ENCODE assay signal across 8 mouse cellular contexts in genomic region chr14:79482251-79482661, GRCm38 (mm10). TPM values are rescaled to one million over a fixed set of nuclear protein-coding genes. Genes with fewer than 3 reads are reported as not detected.
DNase-seq lines count a peak whose midpoint lies in the region; ATAC-seq and TF ChIP-seq lines count a peak whose summit lies in the region.

No protein-coding gene starts in this region.

- peak overlapping the region; percentile 85 for H3K4me2 ChIP-seq in heart, embryonic 14.5 days (ENCODE audit: low read length)
- peak overlapping the region; percentile 78 for H3K4me2 ChIP-seq in stomach, postnatal 0 days (replicated peaks; ENCODE audit: low read depth)

- TF ChIP-seq EP300 in stomach, postnatal 0 days (optimal IDR thresholded peaks at IDR 0.05) = peak; percentile 69

- H3K27me3 ChIP-seq in heart, embryonic 14.5 days (ENCODE audit: control insufficient read depth, insufficient read depth, low read length) = no peaks in the 10 kb centered on the region
- H3K27me3 ChIP-seq in stomach, postnatal 0 days (ENCODE audit: control insufficient read depth, insufficient read depth, low read length) = no peaks in the 10 kb centered on the region

- ATAC-seq in CD4-positive, CD25-positive, alpha-beta regulatory T cell, adult 4 months = no peak
- no peak for ATAC-seq in heart, embryonic 14.5 days (ENCODE audit: insufficient number of reproducible peaks, insufficient read depth, low FRiP score, low read depth)
- ATAC-seq in stomach, postnatal 0 days (ENCODE audit: low FRiP score, low TSS enrichment) = no peak

- no peaks in the 10 kb centered on the region for H3K9me3 ChIP-seq in heart, embryonic 14.5 days (ENCODE audit: control insufficient read depth, low read length)
- no peaks in the 10 kb centered on the region for H3K9me3 ChIP-seq in stomach, postnatal 0 days (ENCODE audit: control insufficient read depth, low read length)

- H3K27ac ChIP-seq in cortical plate, adult 2 months (ENCODE audit: insufficient read depth, low read length) = peak overlapping the region; percentile 23; the same call in 1 of the 2 replicates
- H3K27ac ChIP-seq in heart, embryonic 14.5 days (replicated peaks in 1 of 2; ENCODE audit: control insufficient read depth in 1 of 2, insufficient read depth in 1 of 2, low read depth in 2 of 2, low read length in 2 of 2) = peak overlapping the region; percentile 99 to 100
- peak overlapping the region; percentile 100 for H3K27ac ChIP-seq in stomach, postnatal 0 days (replicated peaks)

- DNase-seq in CD4-positive, CD25-positive, alpha-beta regulatory T cell, adult 2 months (ENCODE audit: low read depth, low spot score) = peak; percentile 39
- DNase-seq in 3T3-L1 (ENCODE audit: low read depth, low spot score) = peak; percentile 82
- DNase-seq in kidney, postnatal 25 days = peak; percentile 57
- peak; percentile 50 for DNase-seq in lung, postnatal 14 days
- no peak for DNase-seq in stomach, postnatal 0 days (ENCODE audit: low spot score)

- H3K9ac ChIP-seq in heart, embryonic 14.5 days (ENCODE audit: low read length) = peak overlapping the region; percentile 98
- peak overlapping the region; percentile 99 for H3K9ac ChIP-seq in stomach, postnatal 0 days (ENCODE audit: low read length)

- no peak for TF ChIP-seq CTCF in cortical plate, adult 2 months (IDR thresholded peaks at IDR 0.05; ENCODE audit: extremely low read depth, insufficient read depth, low read length)
- no peak for TF ChIP-seq CTCF in stomach, postnatal 0 days (IDR thresholded peaks at IDR 0.05; ENCODE audit: low read depth)

- 0 out of 2 replicates have a peak, but pooled peaks have one; percentile 24 for TF ChIP-seq POLR2A in cortical plate, adult 2 months (IDR thresholded peaks at IDR 0.05; ENCODE audit: extremely low read depth, insufficient read depth, low read length)

- WGBS in heart, embryonic 14.5 days = 0% methylated on average over 11 of the region's 11 CpGs
- 0% methylated on average over 11 of the region's 11 CpGs for WGBS in stomach, postnatal 0 days

- H3K4me3 ChIP-seq in cortical plate, adult 2 months (ENCODE audit: insufficient read depth, low read length) = peak overlapping the region; percentile 52
- peak overlapping the region; percentile 68 to 95 for H3K4me3 ChIP-seq in heart, embryonic 14.5 days (ENCODE audit: control insufficient read depth in 1 of 2, insufficient read depth in 1 of 2, low read depth in 1 of 2, low read length in 2 of 2)
- H3K4me3 ChIP-seq in stomach, postnatal 0 days (ENCODE audit: low read depth, low read length) = peak overlapping the region; percentile 100

- peaks cover 11% of the 10 kb centered on the region for H3K36me3 ChIP-seq in heart, embryonic 14.5 days (ENCODE audit: control insufficient read depth, insufficient read depth, low read length)
- no peaks in the 10 kb centered on the region for H3K36me3 ChIP-seq in stomach, postnatal 0 days (ENCODE audit: control insufficient read depth, insufficient read depth, low read length)

- peaks cover 8% of the 10 kb centered on the region for H3K4me1 ChIP-seq in cortical plate, adult 2 months (ENCODE audit: control insufficient read depth, insufficient read depth, low read length)
- peaks cover 23 to 39% of the 10 kb centered on the region in 2 experiments for H3K4me1 ChIP-seq in heart, embryonic 14.5 days (ENCODE audit: control insufficient read depth in 2 of 2, insufficient read depth in 2 of 2, low read length in 2 of 2)
- H3K4me1 ChIP-seq in stomach, postnatal 0 days (replicated peaks; ENCODE audit: control insufficient read depth, insufficient read depth) = peaks cover 11% of the 10 kb centered on the region

RNA-seq across cellular contexts. Expression of gene Wbp4, which starts 0.9 kb away (rescaled TPM):
- polyA plus RNA-seq in CD4-positive, CD25-positive, alpha-beta regulatory T cell, adult 4 months (2017; shearing (Covaris generic)) = 10 to 100 TPM; 25.3 to 27.1 TPM
- 24.0 and 25.1 TPM in 2 replicates for polyA plus RNA-seq in cortical plate, adult 2 months (2012; rRNA removed)
- 27.0 and 29.2 TPM in 2 replicates for polyA plus RNA-seq in heart, embryonic 14.5 days (2014; fragmentation: Nextera tagmentation; extraction: Ambion mirVana)
- polyA plus RNA-seq in stomach, postnatal 0 days (2015; fragmentation: Nextera tagmentation; extraction: Ambion mirVana) = 28.8 and 31.0 TPM in 2 replicates

RNA-seq across cellular contexts. Expression of gene Elf1, which starts 1.3 kb away (rescaled TPM):
- 100 to 1,000 TPM; 149 to 199 TPM for polyA plus RNA-seq in CD4-positive, CD25-positive, alpha-beta regulatory T cell, adult 4 months (2017; shearing (Covaris generic))
- polyA plus RNA-seq in cortical plate, adult 2 months (2012; rRNA removed) = 4.3 and 4.5 TPM in 2 replicates
- 11.0 and 12.0 TPM in 2 replicates for polyA plus RNA-seq in heart, embryonic 14.5 days (2014; fragmentation: Nextera tagmentation; extraction: Ambion mirVana)
- 18.7 and 19.3 TPM in 2 replicates for polyA plus RNA-seq in stomach, postnatal 0 days (2015; fragmentation: Nextera tagmentation; extraction: Ambion mirVana)

RNA-seq across cellular contexts. Expression of gene Kbtbd6, which starts 30.6 kb away (rescaled TPM):
- not detected for polyA plus RNA-seq in CD4-positive, CD25-positive, alpha-beta regulatory T cell, adult 4 months (2017; shearing (Covaris generic))
- polyA plus RNA-seq in cortical plate, adult 2 months (2012; rRNA removed) = 0.83 and 0.86 TPM in 2 replicates
- 1.4 and 1.7 TPM in 2 replicates for polyA plus RNA-seq in heart, embryonic 14.5 days (2014; fragmentation: Nextera tagmentation; extraction: Ambion mirVana)
- 0.57 and 0.98 TPM in 2 replicates for polyA plus RNA-seq in stomach, postnatal 0 days (2015; fragmentation: Nextera tagmentation; extraction: Ambion mirVana)

RNA-seq across cellular contexts. Expression of gene Kbtbd7, which starts 55.9 kb away (rescaled TPM):
- polyA plus RNA-seq in CD4-positive, CD25-positive, alpha-beta regulatory T cell, adult 4 months (2017; shearing (Covaris generic)) = 1 to 10 TPM in 1 of 2 experiments, under 1 TPM in 1; 0.89 to 1.2 TPM
- polyA plus RNA-seq in cortical plate, adult 2 months (2012; rRNA removed) = 17.1 and 17.2 TPM in 2 replicates
- polyA plus RNA-seq in heart, embryonic 14.5 days (2014; fragmentation: Nextera tagmentation; extraction: Ambion mirVana) = 9.4 and 10.8 TPM in 2 replicates
- 5.1 TPM in 2 replicates for polyA plus RNA-seq in stomach, postnatal 0 days (2015; fragmentation: Nextera tagmentation; extraction: Ambion mirVana)

Comparison
In these comparisons a context has a peak if more than half of its experiments do, and no peak if none do; other contexts are left out.
1. H3K27ac ChIP-seq: peak in every context shown above with its lines; median percentile 100 in stomach, postnatal 0 days; 100 in heart, embryonic 14.5 days; 23 in cortical plate, adult 2 months.